Mouse (Mus musculus) heart, adult 8-10 months (tissue): ENCODE data around the gene Btk. TPM values are rescaled to one million over a fixed set of nuclear protein-coding genes. Genes with fewer than 3 reads are reported as not detected.

Experiments
- total RNA-seq, 4 experiments: library from RNA; stranded (reverse); gene quantifications; 2 replicates each; pipeline ENCODE4 v1.2.4; 2022

Gene Btk
- total RNA-seq, 4 experiments from 2014 or later = 0.44 to 1.3 (median 0.75) TPM

Other genes with a start within 250 kb of the Btk start
- gene Drp2, start 179.0 kb downstream of the Btk start, total RNA-seq = under 1 TPM; 0.17 to 0.33 (median 0.25) TPM
- gene Taf7l, start 107.1 kb downstream of the Btk start, total RNA-seq = not detected
- 10 to 100 TPM; 17.8 to 27.5 (median 22.6) TPM for gene Timm8a1, start 41.7 kb downstream of the Btk start, total RNA-seq
- 100 to 1,000 TPM in 2 of 4 experiments, 10 to 100 TPM in 2; 71.8 to 139 (median 101) TPM for gene Rpl36a, start 2.1 kb upstream of the Btk start, total RNA-seq
- gene Gla, start 17.6 kb upstream of the Btk start, total RNA-seq = 1 to 10 TPM; 1.7 to 2.7 (median 1.7) TPM
- gene Hnrnph2, start 17.6 kb upstream of the Btk start, total RNA-seq = 10 to 100 TPM; 59.2 to 80.7 (median 62.8) TPM
- 1 to 10 TPM; 2.1 to 7.4 (median 5.0) TPM for gene Armcx4, start 102.9 kb upstream of the Btk start, total RNA-seq
- 1 to 10 TPM; 2.5 to 4.3 (median 3.4) TPM for gene Armcx1, start 134.4 kb upstream of the Btk start, total RNA-seq
- 1 to 10 TPM in 1 of 4 experiments, under 1 TPM in 3; 0.50 to 1.1 (median 0.56) TPM for gene Armcx6, start 167.8 kb upstream of the Btk start, total RNA-seq
- gene Armcx3, start 173.0 kb upstream of the Btk start, total RNA-seq = 10 to 100 TPM; 11.3 to 14.2 (median 12.5) TPM
- 1 to 10 TPM; 3.4 to 5.6 (median 5.1) TPM for gene Armcx2, start 225.7 kb upstream of the Btk start, total RNA-seq